Mouse (Mus musculus): Measurements from ENCODE around the gene Tnik. TPM values are rescaled to one million over a fixed set of nuclear protein-coding genes. Genes with fewer than 3 reads are reported as not detected.

The Tnik gene
- 10 to 100 TPM; 33.4 to 41.6 TPM for total RNA-seq (2021)
- long read RNA-seq, experiment 1, full-length matches to known transcripts, result 3 of 6 reads
- long read RNA-seq, experiment 1, partial matches to known transcripts, result 0 of 6 reads
- long read RNA-seq, experiment 1, other reads (novel, unspliced or antisense), result 3 of 6 reads
- long read RNA-seq, experiment 2, full-length matches to known transcripts, result 1 of 4 reads
- long read RNA-seq, experiment 2, partial matches to known transcripts, result 2 of 4 reads
- long read RNA-seq, experiment 2, other reads (novel, unspliced or antisense), result 1 of 4 reads

GRCm38 (mm10) chr3:28263002-28263947, at the start of gene Tnik:
TSS of gene Tnik (plus strand) at chr3:28263214.
- intact Hi-C loops (cut with DNase I), result loop anchor here (5.0 to 10.0 kb wide), 2 partner anchors 96 to 292 kb away; no protein-coding TSS in a partner anchor
- peak; percentile 65 to 72 for DNase-seq

DNA sequence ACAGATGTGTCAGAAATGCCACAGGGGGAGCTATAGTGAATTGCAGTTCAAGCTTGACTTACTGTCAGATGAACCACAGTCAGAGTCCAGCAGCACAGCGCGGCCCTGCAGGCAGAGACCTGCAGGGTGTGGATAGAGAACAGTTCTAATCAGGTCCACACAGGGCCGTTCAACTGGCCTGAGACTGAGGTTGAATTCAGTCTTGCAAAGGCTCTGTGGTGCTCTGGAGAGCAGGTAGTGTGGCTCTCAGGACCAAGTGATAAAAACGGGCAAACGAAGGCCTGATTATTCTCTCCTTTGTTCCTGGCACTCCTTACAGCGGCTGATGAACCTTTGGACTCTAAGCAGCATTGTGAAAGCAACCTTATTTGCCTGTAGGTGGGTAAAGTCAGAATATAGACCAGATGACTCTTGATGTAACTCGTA, 48.1 kb upstream of the Tnik start:
- intact Hi-C loops (cut with DNase I), result no loop called here
- no peak for DNase-seq

DNA sequence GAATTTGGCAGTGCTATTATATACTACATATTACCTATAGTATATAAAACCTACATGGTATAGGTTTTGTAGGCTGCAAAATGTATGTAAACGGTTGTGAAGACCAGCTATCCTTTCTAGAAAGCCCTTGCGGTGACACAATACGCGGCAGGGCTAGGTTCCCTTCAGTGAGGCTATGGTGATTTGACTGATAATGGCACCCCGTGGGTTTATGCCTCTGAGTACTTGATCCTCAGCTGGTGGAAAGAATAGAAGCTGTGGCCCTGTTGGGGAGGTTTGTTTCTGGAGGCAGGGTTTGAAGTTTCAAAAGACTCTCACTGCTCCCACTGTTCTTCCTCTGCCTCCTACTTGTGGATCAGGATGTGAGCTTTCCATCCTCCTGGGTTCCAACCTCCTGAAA, 46.0 kb upstream of the Tnik start:
- DNase-seq, result no peak
- intact Hi-C loops (cut with DNase I), result no loop called here

DNA sequence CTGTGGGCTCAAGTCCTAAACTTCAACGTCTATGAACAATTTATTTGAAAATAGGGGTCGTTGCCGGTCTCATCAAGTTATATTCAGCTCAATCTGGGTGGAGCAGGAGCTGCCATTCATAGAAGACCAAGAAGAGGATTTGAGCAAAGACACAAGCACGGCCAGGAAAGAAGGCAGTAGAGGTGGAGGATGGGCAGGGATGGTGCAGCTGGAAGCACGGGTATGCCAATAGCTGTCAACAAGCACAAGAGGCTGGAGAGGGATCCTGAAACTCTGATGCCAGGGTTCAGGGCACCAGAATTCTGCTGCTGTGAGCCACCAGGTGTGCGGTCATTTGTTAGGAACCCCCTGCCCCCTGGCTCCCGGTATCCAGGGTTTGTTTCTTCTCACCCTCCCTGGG, 43.5 kb upstream of the Tnik start:
- intact Hi-C loops (cut with DNase I), result no loop called here
- DNase-seq, result peak in 1 of 2 experiments; percentile 5

DNA sequence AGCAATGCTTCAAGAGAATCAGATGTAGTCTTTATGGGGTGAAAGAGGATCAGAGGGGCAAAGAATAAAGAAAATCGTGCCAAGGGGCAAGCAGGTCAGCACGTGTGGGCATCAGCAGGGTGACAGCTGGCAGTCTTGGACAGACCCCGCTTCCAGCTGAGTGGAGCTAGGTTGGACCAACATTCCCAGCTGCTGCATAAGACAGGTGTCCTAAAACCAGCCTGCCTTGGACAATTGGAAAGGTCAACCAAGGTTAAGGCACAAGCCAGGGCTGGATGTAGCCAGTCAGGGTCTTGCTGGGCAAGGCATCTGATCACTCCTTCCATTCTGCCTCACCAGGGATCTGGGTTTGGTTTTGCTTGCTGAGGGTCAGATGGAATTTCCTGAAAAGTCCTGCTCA, 43.0 kb upstream of the Tnik start:
- DNase-seq, result no peak
- intact Hi-C loops (cut with DNase I), result no loop called here

DNA sequence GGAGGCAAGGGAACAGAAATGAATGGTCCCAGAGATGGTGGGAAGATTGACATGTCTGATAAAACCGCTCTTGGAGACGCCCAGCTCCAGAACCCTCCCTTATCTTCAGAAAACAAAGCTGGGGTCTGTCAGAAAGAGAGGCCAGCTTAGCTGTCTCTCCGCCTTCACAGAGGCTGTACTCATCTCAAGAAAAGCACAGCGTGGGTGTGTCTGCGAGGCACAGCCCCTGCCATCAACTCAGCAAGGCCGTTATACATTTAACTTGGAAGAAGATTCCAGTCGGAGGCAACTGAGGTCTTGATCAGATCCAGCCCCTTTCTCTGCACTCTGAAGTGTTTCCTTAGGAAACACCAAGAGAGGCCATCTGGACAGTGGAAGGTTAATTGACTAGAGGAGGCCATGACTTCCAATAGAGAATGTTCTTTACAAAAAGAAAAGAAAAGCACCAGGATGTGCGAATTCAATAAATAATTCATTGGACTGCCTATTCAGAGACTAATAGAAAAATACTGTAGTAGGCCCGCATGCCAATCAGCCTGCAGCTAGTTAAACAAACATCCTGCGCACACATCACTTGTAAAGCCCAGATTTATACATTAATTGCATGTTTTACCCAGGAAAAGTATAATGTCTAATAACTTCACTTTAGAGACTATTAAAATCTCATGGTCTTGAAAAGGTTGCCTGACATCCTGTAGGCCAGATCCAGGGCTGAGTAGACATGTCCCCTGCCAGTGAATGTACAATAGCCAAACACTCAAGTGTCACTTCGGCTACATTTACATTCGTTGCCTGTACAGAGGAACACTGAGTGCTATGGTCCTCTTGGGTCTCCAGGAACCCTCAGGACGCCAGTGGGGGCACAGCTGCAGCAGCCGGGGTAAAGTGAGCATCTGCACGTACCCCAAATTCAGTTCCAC, 38.3 kb upstream of the Tnik start:
- no peak for DNase-seq
- intact Hi-C loops (cut with DNase I), result no loop called here

DNA sequence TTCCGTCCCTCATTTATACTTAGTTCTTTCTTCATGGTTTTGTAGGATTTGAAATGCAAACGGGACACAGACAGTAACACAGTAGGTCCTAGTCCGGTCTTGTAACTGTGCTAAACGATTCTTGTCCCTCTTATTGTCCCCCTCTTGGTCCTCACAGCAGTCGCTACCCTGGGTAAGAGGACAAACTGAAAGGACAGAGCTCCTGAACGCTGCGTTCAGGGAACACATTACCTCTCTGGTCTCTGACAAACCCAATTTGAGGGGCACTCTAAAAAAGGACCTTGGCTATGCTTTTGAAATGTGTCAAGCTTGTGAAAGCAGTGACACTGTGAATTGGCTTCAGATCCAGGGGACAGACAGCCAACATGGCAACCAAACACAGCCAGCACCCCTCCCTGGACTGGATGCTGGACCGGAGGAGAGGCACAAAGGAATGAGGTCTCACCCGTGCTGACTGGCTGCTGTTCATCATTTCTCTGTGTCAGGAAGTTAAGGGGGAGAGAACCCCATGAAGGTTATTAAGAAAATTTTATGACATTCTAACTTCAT, 37.6 kb upstream of the Tnik start:
- intact Hi-C loops (cut with DNase I), result no loop called here
- peak; percentile 6 to 8 for DNase-seq

GRCm38 (mm10) chr3:28226181-28226580, 36.8 kb upstream of the Tnik start:
- DNase-seq, result no peak
- intact Hi-C loops (cut with DNase I), result no loop called here

GRCm38 (mm10) chr3:28228930-28229329, 34.1 kb upstream of the Tnik start:
- intact Hi-C loops (cut with DNase I), result no loop called here
- no peak for DNase-seq

DNA sequence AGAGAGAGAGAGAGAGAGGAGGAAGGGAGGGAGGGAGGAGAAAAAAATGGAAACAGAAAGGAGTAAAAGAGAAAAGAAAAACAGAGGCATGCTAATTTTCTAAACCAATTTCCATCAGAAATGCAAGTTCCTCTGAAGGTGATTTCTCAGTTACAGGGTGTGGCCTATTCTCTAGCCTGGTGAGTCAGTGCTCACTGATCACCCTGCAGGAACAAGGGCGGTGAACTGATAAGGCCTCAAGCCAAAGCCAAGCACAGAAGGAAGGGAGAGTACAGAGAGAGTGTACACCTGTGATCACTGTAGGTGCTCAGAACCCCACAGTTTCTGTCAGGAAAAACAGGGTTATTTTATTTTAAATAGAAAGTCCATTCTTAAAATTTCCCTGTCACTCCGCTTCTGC, 33.5 kb upstream of the Tnik start:
- intact Hi-C loops (cut with DNase I), result no loop called here
- DNase-seq, result no peak

DNA sequence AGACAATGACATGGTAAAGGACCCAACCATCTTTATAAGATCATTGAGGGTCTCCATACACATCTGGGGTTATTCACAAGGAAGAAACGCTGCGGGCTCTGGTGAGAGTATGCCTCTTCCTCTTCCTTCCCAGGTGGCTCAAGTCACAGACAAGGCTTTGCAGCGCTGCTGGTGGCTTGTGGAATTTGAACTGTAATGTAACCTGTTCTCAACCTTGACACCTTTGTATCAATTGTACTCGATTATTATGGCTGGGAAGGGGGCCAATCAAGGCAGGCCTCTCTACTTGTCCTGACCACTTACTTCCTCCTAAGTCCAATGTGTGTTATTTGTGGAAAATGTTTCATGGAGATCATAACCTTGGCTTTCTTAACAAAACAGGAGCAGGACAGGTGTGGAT, 30.1 kb upstream of the Tnik start:
- no peak for DNase-seq
- intact Hi-C loops (cut with DNase I), result no loop called here

DNA sequence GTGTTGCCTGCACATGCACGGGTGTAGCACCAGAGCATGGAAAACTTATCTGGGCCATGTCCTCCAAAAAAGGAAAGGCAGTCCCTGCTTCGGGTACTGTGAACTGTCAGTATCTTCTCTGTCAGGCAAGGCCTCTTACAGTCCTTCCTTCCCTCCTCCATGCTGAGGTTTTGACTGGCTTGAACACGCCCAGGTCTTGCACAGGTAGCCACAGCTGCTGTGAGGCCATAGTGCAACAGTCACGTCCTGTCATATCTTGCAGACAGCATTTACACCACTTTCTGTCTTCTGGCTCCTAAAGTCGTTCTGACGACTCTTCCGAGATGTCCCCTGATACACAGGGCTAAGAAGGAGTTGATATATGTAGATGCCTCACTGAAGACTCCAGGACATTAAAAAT, 28.8 kb upstream of the Tnik start:
- intact Hi-C loops (cut with DNase I), result no loop called here
- no peak for DNase-seq

GRCm38 (mm10) chr3:28236689-28237088, 26.3 kb upstream of the Tnik start:
- intact Hi-C loops (cut with DNase I), result no loop called here
- DNase-seq, result no peak

- no peak for DNase-seq
- intact Hi-C loops (cut with DNase I), result no loop called here
Observed at GRCm38 (mm10) chr3:28238136-28238535, 24.9 kb upstream of the Tnik start.

- DNase-seq, result no peak
Observed at GRCm38 (mm10) chr3:28242561-28242960, 20.5 kb upstream of the Tnik start.

GRCm38 (mm10) chr3:28244244-28244890, 18.6 kb upstream of the Tnik start:
- intact Hi-C loops (cut with DNase I), result no loop called here

More at GRCm38 (mm10) chr3:28242561-28242960, 20.5 kb upstream of the Tnik start:
- intact Hi-C loops (cut with DNase I), result no loop called here

GRCm38 (mm10) chr3:28248255-28248957, 14.6 kb upstream of the Tnik start:
- intact Hi-C loops (cut with DNase I), result no loop called here
- no peak for DNase-seq

More at GRCm38 (mm10) chr3:28244244-28244890, 18.6 kb upstream of the Tnik start:
- DNase-seq, result no peak

GRCm38 (mm10) chr3:28255711-28256110, 7.3 kb upstream of the Tnik start:
- DNase-seq, result no peak
- intact Hi-C loops (cut with DNase I), result no loop called here

Data from heart, postnatal 14 days (tissue).